Mouse (Mus musculus) spleen, adult 2 months (tissue): ENCODE data around the gene Exosc5. TPM values are rescaled to one million over a fixed set of nuclear protein-coding genes. Genes with fewer than 3 reads are reported as not detected.

Experiments used
- DNase-seq, 2 experiments: peaks; one replicate each; pipeline versions ENCODE4 v3.0.0 to v3.0.0-alpha.2; 2012 to 2021; ENCODE audit warnings: low spot score in 2 of 2, low read depth in 1 of 2
- H3K27ac ChIP-seq: fragments of 200-500 bp; 2 replicates; pipeline ENCODE4 v1.5.1; 2012; ENCODE audit warnings: low read length, inconsistent platforms; ENCODE audit not compliant: insufficient read depth
- H3K27me3 ChIP-seq: fragments of 200-500 bp; 2 replicates; pipeline ENCODE4 v1.6.1; 2012; ENCODE audit warnings: mild to moderate bottlenecking, moderate library complexity, low read length, inconsistent platforms; ENCODE audit not compliant: control insufficient read depth, insufficient read depth
- H3K36me3 ChIP-seq: fragments of 200-500 bp; 2 replicates; pipeline ENCODE4 v1.6.1; 2012; ENCODE audit warnings: mild to moderate bottlenecking, low read length, inconsistent platforms; ENCODE audit not compliant: control insufficient read depth, insufficient read depth
- H3K4me1 ChIP-seq: fragments of 200-500 bp; 2 replicates; pipeline ENCODE4 v1.6.1; 2011; ENCODE audit warnings: inconsistent platforms; ENCODE audit not compliant: control insufficient read depth, insufficient read depth, insufficient read length
- H3K4me3 ChIP-seq: fragments of 200-500 bp; 2 replicates; pipeline ENCODE4 v1.5.1; 2011; ENCODE audit warnings: mild to moderate bottlenecking, inconsistent platforms; ENCODE audit not compliant: insufficient read depth, insufficient read length; ENCODE audit errors: extremely low read depth
- CTCF ChIP-seq: fragments of 200-500 bp; IDR thresholded peaks from 2 replicates; pipeline ENCODE4 v1.5.1; 2011; ENCODE audit warnings: mild to moderate bottlenecking, inconsistent platforms; ENCODE audit not compliant: insufficient read depth, insufficient read length, insufficient replicate concordance; ENCODE audit errors: extremely low read depth
- POLR2A ChIP-seq: fragments of 200-500 bp; IDR thresholded peaks from 2 replicates; pipeline ENCODE4 v1.6.1; 2011; ENCODE audit warnings: low read depth, low read length, inconsistent platforms
- WGBS: fragments of 180-500 bp; shearing (Covaris S2); methylation state at CpG from one replicate; pipeline ENCODE4 v1.1.7; 2018; 5-methylcytosine and 5-hydroxymethylcytosine counted together
- polyA plus RNA-seq: library from polyadenylated mRNA; depleted of rRNA; stranded (reverse); fragments of >200 nt; gene quantifications from 2 replicates; pipeline ENCODE4 v1.2.3, GENCODE M21; 2012

Gene Exosc5
- polyA plus RNA-seq, 1 experiment = 79.5 TPM

- peaks cover 6% of the 10 kb centered on the region; the same call in 1 of the 2 replicates for H3K36me3 ChIP-seq
- WGBS = 15% methylated on average over 3 of the region's 3 CpGs
- TF ChIP-seq POLR2A = no peak
- TF ChIP-seq CTCF = no peak
- H3K27me3 ChIP-seq = no peaks in the 10 kb centered on the region
- peaks cover 41% of the 10 kb centered on the region; the same call in 1 of the 2 replicates for H3K4me1 ChIP-seq
- H3K4me3 ChIP-seq = no peak overlapping the region
- H3K27ac ChIP-seq = peak overlapping the region; percentile 94
- DNase-seq = peak; percentile 72 to 84
Observed at GRCm38 (mm10) chr7:25636373-25636772, 22.6 kb upstream of the Exosc5 start.

GRCm38 (mm10) chr7:25637099-25637498, 21.9 kb upstream of the Exosc5 start:
- no peak for DNase-seq
- TF ChIP-seq POLR2A = no peak
- no peak for TF ChIP-seq CTCF
- Histone ChIP-seq H3K27me3 (no peaks in the 10 kb centered on the region), H3K36me3 (peaks cover 2% of the 10 kb centered on the region; the same call in 1 of the 2 replicates), H3K27ac (peak overlapping the region; percentile 94), H3K4me3 (no peak overlapping the region), H3K4me1 (peaks cover 40% of the 10 kb centered on the region; the same call in 1 of the 2 replicates)
- 84% methylated on average over 5 of the region's 5 CpGs for WGBS

GRCm38 (mm10) chr7:25639754-25640153, 19.2 kb upstream of the Exosc5 start:
- peaks cover 34% of the 10 kb centered on the region; the same call in 1 of the 2 replicates for H3K4me1 ChIP-seq
- no peak overlapping the region for H3K4me3 ChIP-seq
- no peak overlapping the region for H3K27ac ChIP-seq
- H3K27me3 ChIP-seq = no peaks in the 10 kb centered on the region
- DNase-seq = no peak
- WGBS = 92% methylated on average over 4 of the region's 4 CpGs
- no peak for TF ChIP-seq CTCF
- TF ChIP-seq POLR2A = no peak
- H3K36me3 ChIP-seq = peaks cover 2% of the 10 kb centered on the region; the same call in 1 of the 2 replicates

- 24% methylated on average over 10 of the region's 10 CpGs for WGBS
- peaks cover 33% of the 10 kb centered on the region; the same call in 1 of the 2 replicates for H3K4me1 ChIP-seq
Observed at GRCm38 (mm10) chr7:25644136-25644535, 14.8 kb upstream of the Exosc5 start.

GRCm38 (mm10) chr7:25644631-25645030, 14.3 kb upstream of the Exosc5 start:
- Histone ChIP-seq H3K27ac (no peak overlapping the region), H3K4me3 (no peak overlapping the region), H3K36me3 (peaks cover 2% of the 10 kb centered on the region; the same call in 1 of the 2 replicates), H3K4me1 (peaks cover 36% of the 10 kb centered on the region; the same call in 1 of the 2 replicates), H3K27me3 (no peaks in the 10 kb centered on the region)
- TF ChIP-seq POLR2A = no peak
- 36% methylated on average over 4 of the region's 4 CpGs for WGBS
- no peak for DNase-seq

More at GRCm38 (mm10) chr7:25644136-25644535, 14.8 kb upstream of the Exosc5 start:
- DNase-seq = no peak
- Histone ChIP-seq H3K27me3 (no peaks in the 10 kb centered on the region), H3K27ac (no peak overlapping the region), H3K4me3 (no peak overlapping the region), H3K36me3 (peaks cover 2% of the 10 kb centered on the region; the same call in 1 of the 2 replicates)
- TF ChIP-seq CTCF (no peak), POLR2A (no peak)

- 35% methylated on average over 14 of the region's 14 CpGs for WGBS
- Histone ChIP-seq H3K27ac (no peak overlapping the region), H3K4me1 (peaks cover 40% of the 10 kb centered on the region; the same call in 1 of the 2 replicates), H3K36me3 (peaks cover 2% of the 10 kb centered on the region; the same call in 1 of the 2 replicates), H3K4me3 (no peak overlapping the region), H3K27me3 (no peaks in the 10 kb centered on the region)
- DNase-seq = no peak
- no peak for TF ChIP-seq POLR2A
- TF ChIP-seq CTCF = no peak
Observed at GRCm38 (mm10) chr7:25645074-25645473, 13.9 kb upstream of the Exosc5 start.

GRCm38 (mm10) chr7:25647574-25648123, 11.3 kb upstream of the Exosc5 start:
- TF ChIP-seq POLR2A (no peak; the same call in 1 of the 2 replicates), CTCF (peak; percentile 79)
- H3K4me3 ChIP-seq = no peak overlapping the region
- peak overlapping the region; percentile 80 for H3K27ac ChIP-seq
- peak; percentile 57 to 74 for DNase-seq
- H3K27me3 ChIP-seq = no peaks in the 10 kb centered on the region
- peaks cover 44% of the 10 kb centered on the region; the same call in 1 of the 2 replicates for H3K4me1 ChIP-seq
- no peaks in the 10 kb centered on the region for H3K36me3 ChIP-seq
- WGBS = 14% methylated on average over 5 of the region's 5 CpGs
